Mouse (Mus musculus) T-helper 17 cell (primary cell): ENCODE results near the gene Epb41l5.

Source experiments
- in situ Hi-C, 2 experiments: fragments of 300-600 bp; cut with MboI, MseI; formaldehyde crosslinking; loops; 1 replicate in 1 of 2; 2 replicates in 1 of 2; pipeline ENCODE4 v1.15.1; 2025; ENCODE audit warnings: high pct_unique_total_duplicates in 2 of 2

Gene Epb41l5

GRCm38 (mm10) chr1:119598855-119599254 lies 49.9 kb downstream of the Epb41l5 start:
- in situ Hi-C loops, result no loop called here

GRCm38 (mm10) chr1:119596954-119597480 lies 51.8 kb downstream of the Epb41l5 start:
- in situ Hi-C loops, result no loop called here

- in situ Hi-C loops, result no loop called here
Observed at GRCm38 (mm10) chr1:119590041-119590440, 58.8 kb downstream of the Epb41l5 start.

- in situ Hi-C loops, result loop anchor here in 1 of 2 experiments (5.0 kb wide), 1 partner anchor 412 kb away; the partner anchor contains the start of gene Cfap221
Observed at GRCm38 (mm10) chr1:119584974-119585373, 63.8 kb downstream of the Epb41l5 start.

GRCm38 (mm10) chr1:119570134-119570533 lies 78.7 kb downstream of the Epb41l5 start:
- in situ Hi-C loops, result no loop called here

GRCm38 (mm10) chr1:119565531-119565930 lies 83.3 kb downstream of the Epb41l5 start:
- in situ Hi-C loops, result loop anchor here in 1 of 2 experiments (10.0 kb wide), 1 partner anchor 1169 kb away; no protein-coding TSS in a partner anchor

- in situ Hi-C loops, result no loop called here
Observed at GRCm38 (mm10) chr1:119557641-119558395, 91.0 kb downstream of the Epb41l5 start.

- in situ Hi-C loops, result no loop called here
Observed at GRCm38 (mm10) chr1:119555651-119556050, 93.1 kb downstream of the Epb41l5 start.

GRCm38 (mm10) chr1:119551651-119552050 lies 97.1 kb downstream of the Epb41l5 start:
- in situ Hi-C loops, result no loop called here

- in situ Hi-C loops, result no loop called here
Observed at GRCm38 (mm10) chr1:119550064-119550463, 98.7 kb downstream of the Epb41l5 start.

GRCm38 (mm10) chr1:119549327-119549689 lies 99.5 kb downstream of the Epb41l5 start:
- in situ Hi-C loops, result loop anchor here (10.0 to 25.0 kb wide), 2 partner anchors 363 to 375 kb away; partner anchors contain the start of gene Tmem177 (in 1 of the 2)

- in situ Hi-C loops, result loop anchor here (10.0 to 25.0 kb wide), 2 partner anchors 364 to 376 kb away; partner anchors contain the start of gene Tmem177 (in 1 of the 2)
Observed at GRCm38 (mm10) chr1:119548668-119549326, 100.0 kb downstream of the Epb41l5 start.

GRCm38 (mm10) chr1:119546490-119546889 lies 102.3 kb downstream of the Epb41l5 start:
- in situ Hi-C loops, result loop anchor here (10.0 to 25.0 kb wide), 2 partner anchors 366 to 378 kb away; partner anchors contain the start of gene Tmem177 (in 1 of the 2)

GRCm38 (mm10) chr1:119545671-119546070 lies 103.1 kb downstream of the Epb41l5 start:
- in situ Hi-C loops, result loop anchor here (10.0 to 25.0 kb wide), 2 partner anchors 367 to 379 kb away; partner anchors contain the start of gene Tmem177 (in 1 of the 2)

- in situ Hi-C loops, result loop anchor here (10.0 to 25.0 kb wide), 2 partner anchors 367 to 380 kb away; partner anchors contain the start of gene Tmem177 (in 1 of the 2)
Observed at GRCm38 (mm10) chr1:119545164-119545563, 103.6 kb downstream of the Epb41l5 start.

GRCm38 (mm10) chr1:119544611-119545155 lies 104.1 kb downstream of the Epb41l5 start:
- in situ Hi-C loops, result loop anchor here (10.0 to 25.0 kb wide), 2 partner anchors 368 to 380 kb away; partner anchors contain the start of gene Tmem177 (in 1 of the 2)

- in situ Hi-C loops, result loop anchor here (10.0 to 25.0 kb wide), 2 partner anchors 369 to 381 kb away; partner anchors contain the start of gene Tmem177 (in 1 of the 2)
Observed at GRCm38 (mm10) chr1:119543316-119543715, 105.5 kb downstream of the Epb41l5 start.

GRCm38 (mm10) chr1:119541570-119541969 lies 107.2 kb downstream of the Epb41l5 start:
- in situ Hi-C loops, result loop anchor here (10.0 to 25.0 kb wide), 2 partner anchors 371 to 383 kb away; partner anchors contain the start of gene Tmem177 (in 1 of the 2)

- in situ Hi-C loops, result loop anchor here (10.0 to 25.0 kb wide), 2 partner anchors 371 to 384 kb away; partner anchors contain the start of gene Tmem177 (in 1 of the 2)
Observed at GRCm38 (mm10) chr1:119540836-119541557, 107.8 kb downstream of the Epb41l5 start.

- in situ Hi-C loops, result loop anchor here in 1 of 2 experiments (10.0 to 25.0 kb wide), 2 partner anchors 106 to 373 kb away; partner anchors contain the start of genes Epb41l5 and Tmem177
Observed at GRCm38 (mm10) chr1:119539252-119539651, 109.5 kb downstream of the Epb41l5 start.
